Mouse (Mus musculus) megakaryocyte progenitor cell, adult 5-6 weeks (primary cell): ENCODE data around the gene Iqschfp. TPM values are rescaled to one million over a fixed set of nuclear protein-coding genes. Genes with fewer than 3 reads are reported as not detected.

Experiments used
- ATAC-seq: replicated peaks from 2 replicates; pipeline ENCODE4 v1.8.0; 2016; ENCODE audit warnings: mild to moderate bottlenecking, moderate TSS enrichment, inconsistent platforms; ENCODE audit not compliant: poor library complexity
- total RNA-seq, 2 experiments: library from RNA; stranded (forward) in 1 of 2; stranded (reverse) in 1 of 2; fragments of 157-497, 149-512 nt in 1 of 2; fragments of 200-1000 nt in 1 of 2; gene quantifications; 2 replicates each; pipeline versions ENCODE4 v1.2.3 to v1.2.4; 2015 to 2017

The Iqschfp gene
- total RNA-seq, 2 experiments from 2014 or later: not detected

- no peak for ATAC-seq
These were observed 695.7 kb downstream of the Iqschfp start for GRCm38 (mm10) chr3:68587567-68588245.

GRCm38 (mm10) chr3:68589220-68589840 is 697.3 kb downstream of the Iqschfp start:
- no peak for ATAC-seq

DNA sequence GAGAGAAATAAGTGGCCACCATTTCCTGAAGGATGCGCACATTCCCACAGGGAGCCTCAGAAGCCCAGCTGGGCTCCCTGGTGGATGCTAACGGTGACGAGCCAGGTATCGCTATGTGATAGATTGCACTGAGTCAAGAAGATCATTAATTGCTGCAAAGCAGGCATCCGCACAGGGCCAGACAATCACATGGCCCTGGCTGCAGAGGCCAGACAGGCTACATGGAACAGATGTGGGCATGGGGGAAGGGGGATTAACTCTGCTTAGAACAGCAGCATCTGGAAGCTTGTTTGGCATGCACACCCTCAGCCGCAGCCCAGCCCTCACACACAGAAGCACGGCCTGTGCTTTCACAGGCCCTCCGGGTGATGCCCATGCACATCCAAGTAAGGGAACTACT is 698.4 kb downstream of the Iqschfp start:
- no peak for ATAC-seq

DNA sequence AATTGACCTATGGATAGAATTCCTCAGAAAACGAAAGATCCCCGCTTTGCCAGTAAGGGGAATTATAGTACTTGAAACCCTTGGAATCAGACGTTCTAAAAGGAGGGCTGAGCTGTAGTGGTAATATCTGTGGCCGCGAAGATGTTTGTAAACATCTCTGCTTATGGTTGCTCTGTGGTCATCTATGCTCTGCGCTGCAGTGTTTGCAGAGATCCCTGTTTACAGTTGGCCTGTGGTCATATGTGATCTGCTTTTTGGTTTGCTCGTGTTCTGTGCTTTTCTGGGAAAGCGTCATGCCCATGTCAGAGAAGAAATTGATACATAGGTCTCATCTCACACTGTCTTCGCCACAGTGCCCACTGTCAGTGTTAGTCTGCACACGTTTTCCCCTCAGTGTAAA is 700.5 kb downstream of the Iqschfp start:
- no peak for ATAC-seq

DNA sequence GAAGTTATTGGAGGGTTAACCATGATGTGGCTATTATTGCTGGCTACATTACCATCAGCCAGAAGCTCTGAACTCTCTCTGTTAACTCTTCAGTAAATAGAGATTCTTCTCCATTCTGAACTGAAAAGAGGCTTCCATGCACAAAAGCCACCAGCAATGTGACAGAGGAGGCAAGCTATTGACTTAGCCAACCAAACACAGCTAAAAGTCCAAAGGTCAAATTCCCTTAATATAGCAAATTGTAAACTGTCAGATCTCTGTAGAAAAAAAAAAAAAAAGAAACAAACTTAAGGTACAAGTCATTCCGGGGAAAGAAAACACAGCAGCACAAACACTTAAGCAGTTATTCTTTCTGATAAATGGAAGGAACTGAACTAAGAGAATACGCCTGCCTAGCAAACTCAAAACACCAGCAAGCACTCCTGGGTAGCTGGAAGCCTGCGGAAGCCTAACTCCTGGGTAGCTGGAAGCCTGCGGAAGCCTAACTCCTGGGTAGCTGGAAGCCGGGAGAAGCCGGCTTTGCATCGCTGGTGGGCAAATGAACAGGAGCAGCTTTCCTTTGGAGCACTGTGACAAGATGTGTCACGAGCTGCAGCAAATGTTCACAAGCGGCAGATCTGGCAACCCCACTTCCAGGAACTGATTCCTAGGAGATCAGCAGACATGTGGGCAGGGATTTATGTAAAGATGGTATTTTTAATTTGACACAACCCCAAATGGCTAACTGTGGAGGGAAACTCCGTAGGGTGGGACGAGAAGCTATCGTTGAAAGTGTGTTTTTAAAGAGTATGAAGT is 701.2 kb downstream of the Iqschfp start:
- ATAC-seq: no peak

DNA sequence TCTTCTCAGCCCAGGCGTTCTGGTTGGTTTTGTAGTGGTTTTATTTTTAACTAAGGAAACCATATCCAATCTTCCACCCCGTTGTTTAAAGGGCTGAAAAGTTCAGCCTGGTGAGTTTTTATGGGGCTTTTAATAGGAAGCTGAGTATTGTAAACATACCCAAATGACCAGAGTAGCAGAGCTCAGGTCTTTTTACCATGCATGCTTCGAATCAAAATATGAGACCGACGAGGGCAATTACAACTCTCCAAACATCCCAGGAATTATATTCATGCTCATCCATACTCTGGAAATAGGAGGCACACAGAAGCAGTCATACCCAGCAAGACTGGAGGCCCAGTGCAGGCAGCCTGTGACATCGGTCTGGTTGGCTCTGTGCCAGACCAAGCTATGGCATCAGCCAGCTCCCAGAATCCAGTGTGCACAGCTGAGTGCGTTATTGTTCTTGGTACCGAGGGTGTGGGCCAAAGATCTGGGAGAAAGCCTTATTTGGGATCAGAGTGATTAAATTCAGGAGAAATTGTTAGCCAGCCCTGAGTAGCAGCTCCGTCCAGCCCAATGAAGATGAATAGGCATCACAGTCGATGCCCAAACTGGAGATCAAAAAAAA is 703.4 kb downstream of the Iqschfp start:
- ATAC-seq: no peak

DNA sequence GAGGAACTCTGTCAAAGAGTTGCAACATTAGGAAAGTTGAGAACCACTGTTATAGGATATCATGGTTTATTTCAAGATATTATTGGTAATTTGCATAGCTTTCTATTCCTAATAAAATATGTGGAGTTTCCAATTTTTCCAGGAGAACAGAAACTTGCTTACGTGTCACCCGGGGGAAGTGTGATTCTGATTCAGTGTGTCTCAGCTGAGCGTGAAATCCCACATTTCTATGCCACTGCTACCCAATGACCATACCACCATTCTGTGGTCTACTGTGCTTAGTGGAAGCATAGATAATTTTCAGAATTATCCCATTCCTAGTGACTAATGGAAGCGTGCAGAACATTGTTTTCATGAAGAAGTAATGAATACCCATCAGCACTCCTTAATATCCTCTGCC is 704.9 kb downstream of the Iqschfp start:
- no peak for ATAC-seq

DNA sequence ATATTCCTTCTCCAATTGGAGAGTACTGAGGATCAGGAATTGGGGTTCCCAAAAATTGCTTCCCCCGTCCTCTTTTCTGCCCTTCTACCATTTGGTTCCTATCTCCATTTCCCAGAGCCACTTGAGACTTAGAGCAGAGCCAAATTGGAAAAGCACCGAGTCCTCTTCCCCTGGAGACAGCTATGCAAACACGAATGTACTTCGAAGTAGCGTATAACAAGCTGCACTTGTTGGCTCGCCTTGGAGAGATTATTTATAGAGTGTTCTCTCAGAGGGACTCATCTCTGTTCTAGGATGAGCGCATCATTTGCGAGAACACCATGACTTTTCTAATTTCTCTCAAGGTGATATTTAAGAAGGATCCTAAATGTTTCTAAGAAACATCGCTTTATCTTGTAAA is 710.9 kb downstream of the Iqschfp start:
- ATAC-seq: no peak

GRCm38 (mm10) chr3:68604467-68604866 is 712.4 kb downstream of the Iqschfp start:
- no peak for ATAC-seq

DNA sequence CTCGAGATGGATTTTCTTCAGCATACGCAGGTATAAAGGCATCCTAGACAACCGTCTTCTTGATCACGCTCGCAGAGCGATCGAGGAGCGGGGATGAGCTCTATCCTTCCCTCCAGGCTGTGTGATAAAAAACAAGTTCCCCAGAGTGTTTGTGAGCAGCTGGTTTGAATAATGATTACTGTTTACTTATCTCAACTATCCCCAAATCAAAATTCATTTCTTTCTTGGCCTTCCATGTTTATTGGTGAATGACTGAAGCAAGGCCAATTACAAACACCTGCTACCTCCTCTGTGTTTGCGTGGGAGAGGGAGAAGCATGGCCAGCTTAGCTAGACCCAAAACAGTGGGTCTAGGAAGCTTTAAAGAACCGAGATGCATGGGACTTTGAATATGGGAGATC is 712.9 kb downstream of the Iqschfp start:
- no peak for ATAC-seq

GRCm38 (mm10) chr3:68605942-68606603 is 714.0 kb downstream of the Iqschfp start:
- ATAC-seq: no peak

GRCm38 (mm10) chr3:68606730-68607129 is 714.7 kb downstream of the Iqschfp start:
- ATAC-seq: no peak

DNA sequence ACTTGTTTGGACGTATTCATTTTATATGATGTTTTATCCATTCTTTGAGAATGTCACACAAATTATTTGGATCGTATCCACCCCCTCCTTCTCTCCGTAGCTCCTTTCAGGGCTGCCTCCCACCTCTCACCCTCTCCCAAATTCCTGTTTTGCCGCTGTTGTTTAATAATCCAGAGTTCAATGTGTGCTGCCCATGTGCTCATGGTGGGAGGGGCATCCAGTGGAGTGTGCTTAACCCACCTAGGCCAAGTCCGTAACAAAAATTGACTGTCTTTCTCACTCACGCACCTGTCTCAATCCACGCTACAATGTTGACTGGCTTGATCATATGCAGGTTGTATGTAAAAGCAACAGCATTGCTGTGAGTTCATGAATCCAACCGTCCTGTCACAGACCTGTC is 715.3 kb downstream of the Iqschfp start:
- ATAC-seq: no peak

DNA sequence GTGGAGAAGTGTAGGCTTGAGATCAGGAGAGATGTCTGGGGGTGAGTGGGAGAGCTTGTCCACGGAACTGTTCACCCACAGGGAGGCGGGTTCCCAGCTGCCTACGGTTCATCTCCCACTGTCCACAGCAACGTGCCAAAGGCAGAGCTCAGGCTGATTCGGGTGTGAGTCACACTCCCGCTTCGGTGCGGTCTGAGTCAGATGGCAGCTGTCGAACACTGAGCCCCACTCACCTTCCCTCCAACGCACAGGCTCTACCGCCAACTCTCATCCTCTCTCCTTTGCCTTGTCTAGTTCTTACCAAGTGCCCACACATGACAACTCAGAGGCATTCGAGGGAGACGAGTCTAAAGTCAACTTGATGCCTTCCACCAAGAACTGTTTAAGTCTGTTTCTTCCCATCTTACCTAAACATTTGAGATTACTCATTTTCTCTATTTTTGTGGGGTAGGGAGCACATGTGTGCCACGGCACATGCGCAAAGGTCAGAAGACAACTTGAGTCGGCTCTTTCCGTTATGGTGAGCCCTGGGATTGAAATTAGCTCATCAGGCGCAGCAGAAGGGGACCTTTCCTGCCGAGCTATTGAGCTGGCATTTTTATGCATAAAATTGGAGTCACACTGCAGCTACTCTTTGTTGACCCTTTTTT is 716.9 kb downstream of the Iqschfp start:
- ATAC-seq: no peak

DNA sequence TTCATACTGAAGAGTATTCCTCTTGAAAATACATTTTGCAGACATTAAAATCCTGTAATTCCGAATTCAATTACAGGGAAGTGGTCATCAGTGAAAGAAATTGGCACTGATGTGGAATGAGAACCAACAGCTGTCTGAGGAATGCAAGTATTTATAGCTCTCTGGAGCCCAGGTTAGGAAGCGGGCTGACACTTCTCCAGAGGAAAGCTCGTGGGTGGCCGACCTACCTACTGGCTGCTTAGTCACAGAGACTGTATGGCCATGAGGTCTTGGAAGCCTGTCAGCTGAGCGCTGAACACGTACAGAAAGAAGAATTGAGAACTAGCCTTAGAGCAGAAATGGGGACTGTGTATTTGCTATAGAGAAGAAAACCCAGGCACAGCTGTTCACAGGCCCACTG is 718.0 kb downstream of the Iqschfp start:
- 0 out of 2 replicates have a peak, but pooled peaks have one; percentile 11 for ATAC-seq

- no peak for ATAC-seq
These were observed 718.7 kb downstream of the Iqschfp start for GRCm38 (mm10) chr3:68610598-68611261.

DNA sequence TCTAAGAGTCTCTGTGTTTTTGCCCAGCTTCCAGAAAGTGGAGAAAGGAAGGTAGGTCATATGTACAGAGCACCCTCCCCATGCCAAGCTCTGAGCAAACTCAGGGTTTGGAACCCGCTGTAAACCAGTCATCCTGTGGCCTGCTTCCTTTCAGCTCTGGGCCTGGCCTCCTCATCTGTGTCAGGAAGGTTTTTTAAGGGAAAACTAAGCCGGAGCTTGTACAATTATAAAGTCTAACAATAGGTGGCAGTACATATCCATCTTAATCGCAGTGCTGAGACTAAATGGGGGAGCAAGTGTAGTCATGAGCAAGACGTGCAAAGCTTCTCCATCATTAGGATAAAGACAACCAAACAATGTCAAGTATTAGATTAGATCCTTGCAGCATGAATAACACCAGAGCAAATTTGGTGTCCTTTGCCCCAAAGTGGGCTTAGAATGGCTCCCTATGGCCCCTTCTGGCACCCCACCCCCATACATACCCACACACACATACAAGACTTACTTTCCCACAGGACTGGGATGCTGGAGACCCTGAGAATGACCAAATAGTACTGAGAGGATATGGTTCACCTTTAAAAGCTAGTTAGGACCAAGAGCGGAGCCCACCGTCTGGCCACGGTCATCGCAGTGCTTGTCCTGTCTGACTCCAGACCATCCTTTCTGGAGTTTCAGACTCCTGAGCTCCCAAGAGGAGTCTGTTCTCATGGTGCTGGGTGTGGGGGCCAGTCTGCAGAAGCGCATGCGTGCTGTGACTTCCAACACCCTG is 723.2 kb downstream of the Iqschfp start:
- ATAC-seq: peak; percentile 65

DNA sequence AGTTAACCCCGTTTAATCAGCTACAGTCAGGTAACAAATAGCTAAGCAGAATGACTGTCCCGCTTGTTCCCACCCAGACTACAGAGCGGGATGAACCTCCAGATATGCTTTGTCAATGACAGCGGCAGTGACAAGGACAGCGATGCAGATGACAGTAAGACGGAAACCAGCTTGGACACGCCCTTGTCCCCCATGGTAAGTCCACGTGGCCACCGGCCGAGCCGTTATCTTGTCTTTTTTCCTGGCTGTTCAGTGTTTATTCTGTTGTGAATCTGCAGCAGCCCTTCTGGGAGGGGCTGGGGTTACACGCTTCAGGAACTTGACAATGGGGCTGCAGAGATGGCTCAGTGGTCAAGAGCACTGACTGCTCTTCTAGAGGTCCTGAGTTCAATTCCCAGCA is 724.3 kb downstream of the Iqschfp start:
- ATAC-seq: peak; percentile 52

DNA sequence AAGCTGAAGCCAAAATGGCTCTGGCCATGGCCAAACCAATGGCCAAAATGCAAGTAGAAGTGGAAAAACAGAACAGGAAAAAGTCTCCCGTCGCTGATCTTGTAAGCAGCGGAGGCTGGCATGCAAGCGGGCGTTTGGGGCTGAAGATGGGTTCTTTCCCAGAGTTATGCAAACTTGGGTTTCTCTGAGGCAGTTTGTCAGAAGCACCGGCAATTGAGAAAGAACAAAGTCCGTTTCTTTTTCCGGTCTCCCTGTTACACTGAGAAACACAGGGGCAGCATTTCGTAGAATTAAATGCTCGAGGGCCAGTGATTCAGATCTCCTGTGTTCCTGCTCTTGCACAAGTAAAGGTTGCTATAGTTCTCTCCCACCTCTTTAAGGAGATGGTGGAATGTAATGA is 725.7 kb downstream of the Iqschfp start:
- ATAC-seq: peak; percentile 44
